Mouse (Mus musculus): ENCODE data around the gene Opn1sw. TPM values are rescaled to one million over a fixed set of nuclear protein-coding genes. Genes with fewer than 3 reads are reported as not detected.

Gene Opn1sw
- polyA plus RNA-seq, 1 experiment from 2014 or later = 0.23 TPM

- Histone ChIP-seq H3K9ac (ENCODE audit: low read depth, low read length) (no peak overlapping the region), H3K27me3 (ENCODE audit: control insufficient read depth, insufficient read depth, low read depth, low read length) (peaks cover 12% of the 10 kb centered on the region), H3K9me3 (replicated peaks; ENCODE audit: control insufficient read depth, low read length, poor library complexity, severe bottlenecking) (no peaks in the 10 kb centered on the region), H3K4me2 (ENCODE audit: low read length) (no peak overlapping the region; the same call in 1 of the 2 replicates), H3K27ac (ENCODE audit: low read length) (no peak overlapping the region), H3K4me3 (ENCODE audit: low read depth, low read length) (no peak overlapping the region), H3K4me1 (ENCODE audit: control insufficient read depth, insufficient read depth, low read length) (no peaks in the 10 kb centered on the region), H3K36me3 (ENCODE audit: control insufficient read depth, insufficient read depth, low read length) (no peaks in the 10 kb centered on the region)
- peak; percentile 68; the same call in 1 of the 2 replicates for ATAC-seq
- 16% methylated on average over 11 of the region's 11 CpGs for WGBS
Observed at GRCm38 (mm10) chr6:29388606-29389080, 375 bp upstream of the Opn1sw start.

DNA sequence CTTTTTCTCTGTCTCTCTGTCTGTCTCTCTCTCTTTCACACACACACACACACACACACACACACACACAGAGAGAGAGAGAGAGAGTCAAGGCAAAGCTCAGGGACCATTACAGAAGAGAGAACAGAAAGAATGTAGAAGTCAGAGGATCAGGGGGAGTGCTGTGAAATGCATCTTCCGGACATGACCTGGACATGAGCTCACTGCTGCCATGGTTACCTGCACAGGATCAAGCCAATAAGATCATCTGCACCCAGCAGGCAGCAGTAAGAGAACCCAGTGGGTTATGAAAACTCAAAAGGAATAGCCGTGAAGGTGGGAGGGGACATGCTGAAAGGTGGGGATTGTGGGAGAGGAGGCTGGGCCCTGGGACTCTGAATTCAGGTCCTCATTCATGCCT lies 5.8 kb downstream of the Opn1sw start:
- Histone ChIP-seq H3K36me3 (ENCODE audit: control insufficient read depth, insufficient read depth, low read length) (peaks cover 3% of the 10 kb centered on the region; the same call in 1 of the 2 replicates), H3K9ac (ENCODE audit: low read depth, low read length) (no peak overlapping the region), H3K27me3 (ENCODE audit: control insufficient read depth, insufficient read depth, low read depth, low read length) (no peaks in the 10 kb centered on the region), H3K4me3 (ENCODE audit: low read depth, low read length) (no peak overlapping the region), H3K9me3 (replicated peaks; ENCODE audit: control insufficient read depth, low read length, poor library complexity, severe bottlenecking) (no peaks in the 10 kb centered on the region), H3K4me2 (ENCODE audit: low read length) (no peak overlapping the region), H3K4me1 (ENCODE audit: control insufficient read depth, insufficient read depth, low read length) (no peaks in the 10 kb centered on the region), H3K27ac (ENCODE audit: low read length) (no peak overlapping the region)
- 28% methylated on average over 2 of the region's 2 CpGs for WGBS
- ATAC-seq = no peak

- 96% methylated on average over 6 of the region's 6 CpGs for WGBS
- no peaks in the 10 kb centered on the region for H3K4me1 ChIP-seq (ENCODE audit: control insufficient read depth, insufficient read depth, low read length)
- ATAC-seq = no peak
Observed at GRCm38 (mm10) chr6:29379954-29380353, 8.3 kb downstream of the Opn1sw start.

GRCm38 (mm10) chr6:29378678-29379077 lies 9.6 kb downstream of the Opn1sw start:
- H3K27ac ChIP-seq (ENCODE audit: low read length) = no peak overlapping the region
- peaks cover 16% of the 10 kb centered on the region for H3K36me3 ChIP-seq (ENCODE audit: control insufficient read depth, insufficient read depth, low read length)
- no peaks in the 10 kb centered on the region for H3K9me3 ChIP-seq (replicated peaks; ENCODE audit: control insufficient read depth, low read length, poor library complexity, severe bottlenecking)
- no peaks in the 10 kb centered on the region for H3K27me3 ChIP-seq (ENCODE audit: control insufficient read depth, insufficient read depth, low read depth, low read length)
- H3K9ac ChIP-seq (ENCODE audit: low read depth, low read length) = no peak overlapping the region
- no peaks in the 10 kb centered on the region for H3K4me1 ChIP-seq (ENCODE audit: control insufficient read depth, insufficient read depth, low read length)
- H3K4me2 ChIP-seq (ENCODE audit: low read length) = no peak overlapping the region
- no peak for ATAC-seq
- 95% methylated on average over 10 of the region's 10 CpGs for WGBS
- no peak overlapping the region for H3K4me3 ChIP-seq (ENCODE audit: low read depth, low read length)

More at GRCm38 (mm10) chr6:29379954-29380353, 8.3 kb downstream of the Opn1sw start:
- Histone ChIP-seq H3K4me3 (ENCODE audit: low read depth, low read length) (no peak overlapping the region), H3K9ac (ENCODE audit: low read depth, low read length) (no peak overlapping the region), H3K27me3 (ENCODE audit: control insufficient read depth, insufficient read depth, low read depth, low read length) (no peaks in the 10 kb centered on the region), H3K4me2 (ENCODE audit: low read length) (no peak overlapping the region), H3K36me3 (ENCODE audit: control insufficient read depth, insufficient read depth, low read length) (peaks cover 11% of the 10 kb centered on the region; the same call in 1 of the 2 replicates), H3K9me3 (replicated peaks; ENCODE audit: control insufficient read depth, low read length, poor library complexity, severe bottlenecking) (no peaks in the 10 kb centered on the region), H3K27ac (ENCODE audit: low read length) (no peak overlapping the region)

DNA sequence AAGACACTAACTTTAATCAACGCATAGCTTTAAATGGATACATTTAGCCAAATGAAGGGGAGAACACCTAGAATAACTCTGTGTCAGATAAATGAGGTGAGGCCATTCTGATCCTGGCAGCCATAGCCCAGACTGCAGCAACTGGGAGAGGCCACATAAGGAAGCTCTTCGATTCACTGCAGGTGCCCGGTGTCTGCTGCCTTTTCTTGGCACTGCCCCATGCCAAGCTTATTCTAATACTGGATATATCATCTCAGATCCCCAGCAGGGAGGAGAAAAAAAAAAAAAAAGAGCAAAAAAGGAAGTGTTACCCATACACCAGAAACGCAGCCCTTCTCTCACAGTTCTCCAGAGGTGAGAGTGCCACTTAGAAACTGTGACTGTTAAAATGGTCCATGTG lies 10.9 kb downstream of the Opn1sw start:
- H3K27me3 ChIP-seq (ENCODE audit: control insufficient read depth, insufficient read depth, low read depth, low read length) = no peaks in the 10 kb centered on the region
- WGBS = 93% methylated on average over 4 of the region's 4 CpGs
- H3K9me3 ChIP-seq (replicated peaks; ENCODE audit: control insufficient read depth, low read length, poor library complexity, severe bottlenecking) = no peaks in the 10 kb centered on the region
- ATAC-seq = no peak
- H3K27ac ChIP-seq (ENCODE audit: low read length) = no peak overlapping the region
- peaks cover 21% of the 10 kb centered on the region for H3K36me3 ChIP-seq (ENCODE audit: control insufficient read depth, insufficient read depth, low read length)
- no peaks in the 10 kb centered on the region for H3K4me1 ChIP-seq (ENCODE audit: control insufficient read depth, insufficient read depth, low read length)
- no peak overlapping the region for H3K9ac ChIP-seq (ENCODE audit: low read depth, low read length)
- no peak overlapping the region for H3K4me3 ChIP-seq (ENCODE audit: low read depth, low read length)
- no peak overlapping the region for H3K4me2 ChIP-seq (ENCODE audit: low read length)

DNA sequence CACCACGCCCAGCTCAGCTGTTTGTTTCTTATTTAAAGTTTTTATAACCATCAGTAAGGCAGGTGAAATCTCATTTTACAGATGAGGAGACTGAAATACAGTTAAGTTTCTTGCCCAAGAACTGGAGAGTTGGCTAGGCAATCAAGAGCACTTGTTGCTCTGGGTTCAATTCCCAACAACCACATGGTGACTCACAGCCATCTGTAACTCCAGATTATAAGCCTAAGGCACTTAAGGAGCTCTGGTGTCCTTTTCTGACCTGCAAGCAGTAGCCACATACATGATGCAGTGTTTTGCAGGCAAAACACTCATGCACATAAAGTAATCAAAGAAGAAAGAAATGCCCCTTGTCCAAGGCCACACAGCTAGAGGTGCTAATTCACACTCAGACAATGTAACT lies 23.0 kb downstream of the Opn1sw start:
- H3K27me3 ChIP-seq (ENCODE audit: control insufficient read depth, insufficient read depth, low read depth, low read length) = no peaks in the 10 kb centered on the region

DNA sequence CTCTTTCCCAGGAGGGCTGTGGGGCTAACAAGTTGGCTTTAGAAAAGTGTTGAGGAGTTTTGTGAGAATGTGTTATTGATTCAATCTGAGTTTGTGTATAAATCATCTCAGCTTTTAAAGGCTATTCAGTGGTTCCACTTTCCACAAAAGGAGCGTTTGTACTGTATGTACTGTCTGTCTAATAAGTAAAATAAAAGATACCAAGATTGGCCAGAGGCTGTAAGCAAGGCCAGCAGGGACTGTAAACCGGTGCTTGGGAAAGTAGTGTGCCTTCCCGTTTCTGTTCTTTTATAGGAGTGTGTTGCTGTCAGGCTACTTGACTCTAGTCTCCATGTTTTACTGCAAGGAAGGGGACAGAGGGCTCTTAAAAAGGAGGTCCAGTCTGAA lies 25.1 kb downstream of the Opn1sw start:
- H3K4me2 ChIP-seq (ENCODE audit: low read length) = no peak overlapping the region
- WGBS = 80% methylated on average over 3 of the region's 3 CpGs
- no peaks in the 10 kb centered on the region for H3K9me3 ChIP-seq (replicated peaks; ENCODE audit: control insufficient read depth, low read length, poor library complexity, severe bottlenecking)
- no peaks in the 10 kb centered on the region for H3K27me3 ChIP-seq (ENCODE audit: control insufficient read depth, insufficient read depth, low read depth, low read length)
- H3K4me3 ChIP-seq (ENCODE audit: low read depth, low read length) = no peak overlapping the region
- no peak overlapping the region for H3K9ac ChIP-seq (ENCODE audit: low read depth, low read length)
- peaks cover 3% of the 10 kb centered on the region; the same call in 1 of the 2 replicates for H3K36me3 ChIP-seq (ENCODE audit: control insufficient read depth, insufficient read depth, low read length)
- ATAC-seq = no peak
- no peak overlapping the region for H3K27ac ChIP-seq (ENCODE audit: low read length)
- no peaks in the 10 kb centered on the region for H3K4me1 ChIP-seq (ENCODE audit: control insufficient read depth, insufficient read depth, low read length)

More for the DNA sequence above, 23.0 kb downstream of the Opn1sw start:
- peaks cover 3% of the 10 kb centered on the region; the same call in 1 of the 2 replicates for H3K36me3 ChIP-seq (ENCODE audit: control insufficient read depth, insufficient read depth, low read length)
- no peak overlapping the region for H3K9ac ChIP-seq (ENCODE audit: low read depth, low read length)
- no peak overlapping the region for H3K27ac ChIP-seq (ENCODE audit: low read length)
- H3K4me1 ChIP-seq (ENCODE audit: control insufficient read depth, insufficient read depth, low read length) = no peaks in the 10 kb centered on the region
- H3K4me3 ChIP-seq (ENCODE audit: low read depth, low read length) = no peak overlapping the region
- 95% methylated on average over 1 of the region's 1 CpGs for WGBS
- H3K9me3 ChIP-seq (replicated peaks; ENCODE audit: control insufficient read depth, low read length, poor library complexity, severe bottlenecking) = no peaks in the 10 kb centered on the region
- H3K4me2 ChIP-seq (ENCODE audit: low read length) = no peak overlapping the region
- ATAC-seq = no peak

- no peak overlapping the region for H3K4me2 ChIP-seq (ENCODE audit: low read length)
- no peak overlapping the region for H3K4me3 ChIP-seq (ENCODE audit: low read depth, low read length)
- no peaks in the 10 kb centered on the region for H3K4me1 ChIP-seq (ENCODE audit: control insufficient read depth, insufficient read depth, low read length)
- no peak for ATAC-seq
- no peaks in the 10 kb centered on the region for H3K27me3 ChIP-seq (ENCODE audit: control insufficient read depth, insufficient read depth, low read depth, low read length)
- peaks cover 2% of the 10 kb centered on the region; the same call in 1 of the 2 replicates for H3K36me3 ChIP-seq (ENCODE audit: control insufficient read depth, insufficient read depth, low read length)
- no peaks in the 10 kb centered on the region for H3K9me3 ChIP-seq (replicated peaks; ENCODE audit: control insufficient read depth, low read length, poor library complexity, severe bottlenecking)
- H3K27ac ChIP-seq (ENCODE audit: low read length) = no peak overlapping the region
- no peak overlapping the region for H3K9ac ChIP-seq (ENCODE audit: low read depth, low read length)
- 54% methylated on average over 7 of the region's 7 CpGs for WGBS
Observed at GRCm38 (mm10) chr6:29362246-29363128, 25.8 kb downstream of the Opn1sw start.

DNA sequence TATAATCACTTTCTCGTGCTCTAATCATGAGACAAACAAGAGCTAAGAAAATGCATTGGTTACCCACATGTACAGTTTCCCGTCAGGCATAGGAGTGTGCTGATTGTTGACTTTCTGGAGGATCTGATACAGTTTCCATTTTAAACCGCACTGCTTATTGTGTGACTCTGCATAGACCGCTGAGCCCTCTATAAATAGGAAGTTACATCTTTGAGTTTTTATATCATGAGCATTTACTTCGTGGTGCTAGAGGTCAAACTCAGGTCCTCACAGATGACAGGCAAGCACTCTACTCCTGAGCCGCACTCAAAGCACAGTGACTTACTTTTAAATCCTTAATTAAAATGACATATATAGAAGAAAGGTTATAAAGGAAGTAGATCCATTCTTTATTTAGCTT lies 28.1 kb downstream of the Opn1sw start:
- 90% methylated on average over 6 of the region's 6 CpGs for WGBS
- H3K36me3 ChIP-seq (ENCODE audit: control insufficient read depth, insufficient read depth, low read length) = no peaks in the 10 kb centered on the region
- H3K9me3 ChIP-seq (replicated peaks; ENCODE audit: control insufficient read depth, low read length, poor library complexity, severe bottlenecking) = no peaks in the 10 kb centered on the region

More for the DNA sequence above, 28.1 kb downstream of the Opn1sw start:
- no peaks in the 10 kb centered on the region for H3K4me1 ChIP-seq (ENCODE audit: control insufficient read depth, insufficient read depth, low read length)
- no peak for ATAC-seq
- H3K4me2 ChIP-seq (ENCODE audit: low read length) = no peak overlapping the region
- no peaks in the 10 kb centered on the region for H3K27me3 ChIP-seq (ENCODE audit: control insufficient read depth, insufficient read depth, low read depth, low read length)
- no peak overlapping the region for H3K9ac ChIP-seq (ENCODE audit: low read depth, low read length)
- no peak overlapping the region for H3K27ac ChIP-seq (ENCODE audit: low read length)
- H3K4me3 ChIP-seq (ENCODE audit: low read depth, low read length) = no peak overlapping the region
